Mouse (Mus musculus): ENCODE results near the gene Dennd5b. TPM values are rescaled to one million over a fixed set of nuclear protein-coding genes. Genes with fewer than 3 reads are reported as not detected.

Dennd5b gene
- polyA plus RNA-seq, 1 experiment = 1.7 TPM

- Histone ChIP-seq H3K36me3 (ENCODE audit: control insufficient read depth, insufficient read depth, low read length) (no peaks in the 10 kb centered on the region), H3K27me3 (ENCODE audit: control insufficient read depth, insufficient read depth, low read length) (no peaks in the 10 kb centered on the region), H3K4me1 (replicated peaks; ENCODE audit: control insufficient read depth, insufficient read depth, low read length) (no peaks in the 10 kb centered on the region), H3K4me3 (ENCODE audit: control insufficient read depth, insufficient read depth, low read length) (no peak overlapping the region), H3K27ac (ENCODE audit: control insufficient read depth, insufficient read depth, low read length) (no peak overlapping the region)
- TF ChIP-seq POLR2A (IDR thresholded peaks at IDR 0.05; ENCODE audit: control insufficient read depth, extremely low read depth, insufficient read depth, low read length, poor library complexity) (no peak), CTCF (IDR thresholded peaks at IDR 0.05; ENCODE audit: borderline replicate concordance, control insufficient read depth, extremely low read depth, insufficient read depth, low read length, poor library complexity) (no peak)
- no peak for DNase-seq
- 81% methylated on average over 4 of the region's 4 CpGs for WGBS
These were observed 115.5 kb downstream of the Dennd5b start for GRCm38 (mm10) chr6:148986003-148986402.

- TF ChIP-seq CTCF (IDR thresholded peaks at IDR 0.05; ENCODE audit: borderline replicate concordance, control insufficient read depth, extremely low read depth, insufficient read depth, low read length, poor library complexity) (no peak), POLR2A (IDR thresholded peaks at IDR 0.05; ENCODE audit: control insufficient read depth, extremely low read depth, insufficient read depth, low read length, poor library complexity) (no peak)
- no peaks in the 10 kb centered on the region for H3K36me3 ChIP-seq (ENCODE audit: control insufficient read depth, insufficient read depth, low read length)
- no peaks in the 10 kb centered on the region for H3K27me3 ChIP-seq (ENCODE audit: control insufficient read depth, insufficient read depth, low read length)
- no peaks in the 10 kb centered on the region for H3K4me1 ChIP-seq (replicated peaks; ENCODE audit: control insufficient read depth, insufficient read depth, low read length)
- H3K27ac ChIP-seq (ENCODE audit: control insufficient read depth, insufficient read depth, low read length) = no peak overlapping the region
- no peak for DNase-seq
- no peak overlapping the region for H3K4me3 ChIP-seq (ENCODE audit: control insufficient read depth, insufficient read depth, low read length)
- WGBS = 57% methylated on average over 3 of the region's 3 CpGs
These were observed 121.0 kb downstream of the Dennd5b start for GRCm38 (mm10) chr6:148980495-148980894.

GRCm38 (mm10) chr6:148975096-148975495 is 126.4 kb downstream of the Dennd5b start:
- 93% methylated on average over 3 of the region's 3 CpGs for WGBS
- Histone ChIP-seq H3K4me1 (replicated peaks; ENCODE audit: control insufficient read depth, insufficient read depth, low read length) (no peaks in the 10 kb centered on the region), H3K4me3 (ENCODE audit: control insufficient read depth, insufficient read depth, low read length) (no peak overlapping the region), H3K36me3 (ENCODE audit: control insufficient read depth, insufficient read depth, low read length) (no peaks in the 10 kb centered on the region), H3K27me3 (ENCODE audit: control insufficient read depth, insufficient read depth, low read length) (no peaks in the 10 kb centered on the region), H3K27ac (ENCODE audit: control insufficient read depth, insufficient read depth, low read length) (no peak overlapping the region)
- TF ChIP-seq POLR2A (IDR thresholded peaks at IDR 0.05; ENCODE audit: control insufficient read depth, extremely low read depth, insufficient read depth, low read length, poor library complexity) (no peak), CTCF (IDR thresholded peaks at IDR 0.05; ENCODE audit: borderline replicate concordance, control insufficient read depth, extremely low read depth, insufficient read depth, low read length, poor library complexity) (no peak)
- DNase-seq = no peak

GRCm38 (mm10) chr6:148972891-148973290 is 128.6 kb downstream of the Dennd5b start:
- no peak overlapping the region for H3K4me3 ChIP-seq (ENCODE audit: control insufficient read depth, insufficient read depth, low read length)
- H3K4me1 ChIP-seq (replicated peaks; ENCODE audit: control insufficient read depth, insufficient read depth, low read length) = no peaks in the 10 kb centered on the region
- no peak for DNase-seq
- no peak for TF ChIP-seq CTCF (IDR thresholded peaks at IDR 0.05; ENCODE audit: borderline replicate concordance, control insufficient read depth, extremely low read depth, insufficient read depth, low read length, poor library complexity)
- TF ChIP-seq POLR2A (IDR thresholded peaks at IDR 0.05; ENCODE audit: control insufficient read depth, extremely low read depth, insufficient read depth, low read length, poor library complexity) = no peak
- H3K36me3 ChIP-seq (ENCODE audit: control insufficient read depth, insufficient read depth, low read length) = no peaks in the 10 kb centered on the region
- no peaks in the 10 kb centered on the region for H3K27me3 ChIP-seq (ENCODE audit: control insufficient read depth, insufficient read depth, low read length)
- no peak overlapping the region for H3K27ac ChIP-seq (ENCODE audit: control insufficient read depth, insufficient read depth, low read length)
- WGBS = 100% methylated on average over 2 of the region's 2 CpGs

GRCm38 (mm10) chr6:148972059-148972848 is 129.2 kb downstream of the Dennd5b start:
- no peak overlapping the region for H3K4me3 ChIP-seq (ENCODE audit: control insufficient read depth, insufficient read depth, low read length)
- WGBS = 86% methylated on average over 9 of the region's 9 CpGs

GRCm38 (mm10) chr6:148971385-148971940 is 130.0 kb downstream of the Dennd5b start:
- 52% methylated on average over 9 of the region's 9 CpGs for WGBS
- no peaks in the 10 kb centered on the region for H3K27me3 ChIP-seq (ENCODE audit: control insufficient read depth, insufficient read depth, low read length)
- no peak for DNase-seq
- no peaks in the 10 kb centered on the region for H3K36me3 ChIP-seq (ENCODE audit: control insufficient read depth, insufficient read depth, low read length)
- no peak for TF ChIP-seq CTCF (IDR thresholded peaks at IDR 0.05; ENCODE audit: borderline replicate concordance, control insufficient read depth, extremely low read depth, insufficient read depth, low read length, poor library complexity)
- no peak for TF ChIP-seq POLR2A (IDR thresholded peaks at IDR 0.05; ENCODE audit: control insufficient read depth, extremely low read depth, insufficient read depth, low read length, poor library complexity)
- no peak overlapping the region for H3K4me3 ChIP-seq (ENCODE audit: control insufficient read depth, insufficient read depth, low read length)
- no peak overlapping the region for H3K27ac ChIP-seq (ENCODE audit: control insufficient read depth, insufficient read depth, low read length)
- no peaks in the 10 kb centered on the region for H3K4me1 ChIP-seq (replicated peaks; ENCODE audit: control insufficient read depth, insufficient read depth, low read length)

More at GRCm38 (mm10) chr6:148972059-148972848, 129.2 kb downstream of the Dennd5b start:
- H3K27ac ChIP-seq (ENCODE audit: control insufficient read depth, insufficient read depth, low read length) = no peak overlapping the region
- DNase-seq = no peak
- no peaks in the 10 kb centered on the region for H3K4me1 ChIP-seq (replicated peaks; ENCODE audit: control insufficient read depth, insufficient read depth, low read length)
- no peaks in the 10 kb centered on the region for H3K27me3 ChIP-seq (ENCODE audit: control insufficient read depth, insufficient read depth, low read length)
- TF ChIP-seq CTCF (IDR thresholded peaks at IDR 0.05; ENCODE audit: borderline replicate concordance, control insufficient read depth, extremely low read depth, insufficient read depth, low read length, poor library complexity) = no peak
- no peak for TF ChIP-seq POLR2A (IDR thresholded peaks at IDR 0.05; ENCODE audit: control insufficient read depth, extremely low read depth, insufficient read depth, low read length, poor library complexity)
- no peaks in the 10 kb centered on the region for H3K36me3 ChIP-seq (ENCODE audit: control insufficient read depth, insufficient read depth, low read length)

Measured in thymus, adult 2 months (tissue).